Mouse (Mus musculus) heart, embryonic 14.5 days (tissue): ENCODE results near the gene 4930562C15Rik. TPM values are rescaled to one million over a fixed set of nuclear protein-coding genes. Genes with fewer than 3 reads are reported as not detected.
A peak's percentile ranks its signal among the peaks of the same experiment; 100 is the strongest.

ENCODE experiments used
- ATAC-seq: fragments of 200-750 bp; cut with Nextera tagmentation; 2 replicates; pipeline ENCODE4 v1.8.0; 2017; ENCODE audit warnings: low read depth, moderate TSS enrichment; ENCODE audit not compliant: insufficient number of reproducible peaks, insufficient read depth, low FRiP score
- H3K27ac ChIP-seq, 2 experiments: fragments of 200-500 bp in 1 of 2; fragments of 300-500 bp in 1 of 2; sonication (generic) in 1 of 2; replicated peaks in 1 of 2; 2 replicates each; pipeline ENCODE4 v1.5.1; 2012 to 2014; ENCODE audit warnings: low read depth in 2 of 2, low read length in 2 of 2, control low read depth in 1 of 2, mild to moderate bottlenecking in 1 of 2, mixed read lengths in 1 of 2; ENCODE audit not compliant: control insufficient read depth in 1 of 2, insufficient read depth in 1 of 2
- H3K27me3 ChIP-seq: fragments of 300-500 bp; sonication (generic); 2 replicates; pipeline ENCODE4 v1.6.1; 2014; ENCODE audit warnings: mild to moderate bottlenecking, low read length, control low read depth; ENCODE audit not compliant: control insufficient read depth, insufficient read depth
- H3K36me3 ChIP-seq: fragments of 300-500 bp; sonication (generic); 2 replicates; pipeline ENCODE4 v1.6.1; 2014; ENCODE audit warnings: mild to moderate bottlenecking, control low read depth, low read length, mixed read lengths; ENCODE audit not compliant: control insufficient read depth, insufficient read depth
- H3K4me1 ChIP-seq, 2 experiments: fragments of 200-500 bp in 1 of 2; fragments of 300-500 bp in 1 of 2; sonication (generic) in 1 of 2; 2 replicates each; pipeline ENCODE4 v1.6.1; 2012 to 2014; ENCODE audit warnings: low read length in 2 of 2, control low read depth in 1 of 2, mixed read lengths in 1 of 2; ENCODE audit not compliant: control insufficient read depth in 2 of 2, insufficient read depth in 2 of 2
- H3K4me2 ChIP-seq: fragments of 300-500 bp; sonication (generic); 2 replicates; pipeline ENCODE4 v1.6.1; 2014; ENCODE audit warnings: mild to moderate bottlenecking, low read length
- H3K4me3 ChIP-seq, 2 experiments: fragments of 200-500 bp in 1 of 2; fragments of 300-500 bp in 1 of 2; sonication (generic) in 1 of 2; 2 replicates each; pipeline ENCODE4 v1.5.1; 2012 to 2014; ENCODE audit warnings: low read length in 2 of 2, mild to moderate bottlenecking in 2 of 2, control low read depth in 1 of 2, low read depth in 1 of 2, moderate library complexity in 1 of 2; ENCODE audit not compliant: control insufficient read depth in 1 of 2, insufficient read depth in 1 of 2
- H3K9ac ChIP-seq: fragments of 300-500 bp; sonication (generic); 2 replicates; pipeline ENCODE4 v1.6.1; 2014; ENCODE audit warnings: mild to moderate bottlenecking, low read length
- H3K9me3 ChIP-seq: fragments of 300-500 bp; sonication (generic); 2 replicates; pipeline ENCODE4 v1.6.1; 2016; ENCODE audit warnings: low read length, control low read depth; ENCODE audit not compliant: control insufficient read depth
- WGBS: fragments of 180-500 bp; shearing (Covaris S2); extraction: QIAGEN DNeasy Blood & Tissue Kit; methylation state at CpG from one replicate; pipeline ENCODE4 v1.1.7; 2014; 5-methylcytosine and 5-hydroxymethylcytosine counted together
- polyA plus RNA-seq: library from polyadenylated mRNA; unstranded; fragments of >200 nt; fragmentation: Nextera tagmentation; extraction: Ambion mirVana; gene quantifications from 2 replicates; pipeline ENCODE4 v1.2.1, GENCODE M21; 2014

The 4930562C15Rik gene
- polyA plus RNA-seq, 1 experiment from 2014 or later: 0.28 TPM

GRCm38 (mm10) chr16:4894201-4894908 is 59.1 kb downstream of the 4930562C15Rik start:
- no peaks in the 10 kb centered on the region for H3K9me3 ChIP-seq
- WGBS: 60% methylated on average over 7 of the region's 7 CpGs
- H3K4me1 ChIP-seq: peaks cover 28 to 45% of the 10 kb centered on the region in 2 experiments
- H3K4me3 ChIP-seq: no peak overlapping the region
- H3K27me3 ChIP-seq: no peaks in the 10 kb centered on the region
- H3K9ac ChIP-seq: no peak overlapping the region
- ATAC-seq: no peak
- H3K27ac ChIP-seq: peak overlapping the region; percentile 12 to 35; a peak in 2 of 4 replicates
- H3K4me2 ChIP-seq: no peak overlapping the region
- 0 out of 2 replicates have a peak, but pooled peaks cover 2% of the 10 kb centered on the region for H3K36me3 ChIP-seq

- no peak overlapping the region for H3K4me3 ChIP-seq
- H3K4me1 ChIP-seq: peaks cover 19 to 27% of the 10 kb centered on the region in 2 experiments
- peak overlapping the region; percentile 29; the same call in 1 of the 2 replicates for H3K4me2 ChIP-seq
- peak overlapping the region; percentile 61 to 71 for H3K27ac ChIP-seq
- 0 out of 2 replicates have a peak, but pooled peaks cover 2% of the 10 kb centered on the region for H3K36me3 ChIP-seq
- ATAC-seq: peak; percentile 51
- peak overlapping the region; percentile 16; the same call in 1 of the 2 replicates for H3K9ac ChIP-seq
- H3K9me3 ChIP-seq: no peaks in the 10 kb centered on the region
- no peaks in the 10 kb centered on the region for H3K27me3 ChIP-seq
- 17% methylated on average over 5 of the region's 5 CpGs for WGBS
Observed at GRCm38 (mm10) chr16:4896249-4897027, 61.2 kb downstream of the 4930562C15Rik start.

DNA sequence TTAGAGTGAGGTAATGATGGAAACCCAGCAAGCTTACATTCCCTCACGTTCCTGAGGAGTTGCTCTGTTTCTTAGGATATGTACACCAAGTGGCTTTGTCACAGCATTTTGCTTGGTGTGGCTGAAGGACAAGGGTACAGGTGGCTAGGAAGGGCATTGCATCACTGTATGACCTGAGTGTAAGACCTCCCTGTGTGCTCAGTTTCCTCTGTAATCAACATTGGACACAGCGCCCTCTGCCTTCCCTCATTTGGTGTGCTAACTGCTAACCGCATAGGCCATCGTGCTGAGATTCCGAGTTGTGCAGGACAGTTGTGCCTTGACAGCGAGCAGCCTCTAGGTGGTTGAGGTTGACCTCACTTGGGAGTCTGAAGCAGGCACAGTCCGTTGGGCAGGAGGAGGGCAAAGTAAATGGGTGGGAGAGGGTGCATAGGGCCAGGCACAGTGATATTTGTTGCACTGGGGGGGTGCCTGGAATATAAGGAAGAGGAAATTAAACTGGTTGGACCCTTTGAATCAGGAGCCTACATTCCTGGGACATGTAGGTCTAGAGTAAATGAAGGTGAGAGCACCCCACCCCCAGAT is 62.0 kb downstream of the 4930562C15Rik start:
- WGBS: 56% methylated on average over 7 of the region's 7 CpGs
- H3K9ac ChIP-seq: no peak overlapping the region
- H3K4me2 ChIP-seq: no peak overlapping the region
- H3K4me1 ChIP-seq: peaks cover 19 to 23% of the 10 kb centered on the region in 2 experiments
- H3K9me3 ChIP-seq: no peaks in the 10 kb centered on the region
- peak; percentile 18; the same call in 1 of the 2 replicates for ATAC-seq
- no peaks in the 10 kb centered on the region for H3K27me3 ChIP-seq
- no peak overlapping the region for H3K4me3 ChIP-seq
- H3K27ac ChIP-seq: peak overlapping the region; percentile 61 to 71
- peaks cover 2% of the 10 kb centered on the region; the same call in 1 of the 2 replicates for H3K36me3 ChIP-seq

GRCm38 (mm10) chr16:4898881-4899280 is 63.7 kb downstream of the 4930562C15Rik start:
- Histone ChIP-seq H3K36me3 (no peaks in the 10 kb centered on the region; the same call in 1 of the 2 replicates), H3K9ac (no peak overlapping the region), H3K4me1 (peaks cover 21 to 31% of the 10 kb centered on the region in 2 experiments), H3K27ac (no peak overlapping the region), H3K4me2 (no peak overlapping the region), H3K4me3 (no peak overlapping the region), H3K27me3 (no peaks in the 10 kb centered on the region), H3K9me3 (no peaks in the 10 kb centered on the region)
- ATAC-seq: no peak
- 91% methylated on average over 6 of the region's 6 CpGs for WGBS

DNA sequence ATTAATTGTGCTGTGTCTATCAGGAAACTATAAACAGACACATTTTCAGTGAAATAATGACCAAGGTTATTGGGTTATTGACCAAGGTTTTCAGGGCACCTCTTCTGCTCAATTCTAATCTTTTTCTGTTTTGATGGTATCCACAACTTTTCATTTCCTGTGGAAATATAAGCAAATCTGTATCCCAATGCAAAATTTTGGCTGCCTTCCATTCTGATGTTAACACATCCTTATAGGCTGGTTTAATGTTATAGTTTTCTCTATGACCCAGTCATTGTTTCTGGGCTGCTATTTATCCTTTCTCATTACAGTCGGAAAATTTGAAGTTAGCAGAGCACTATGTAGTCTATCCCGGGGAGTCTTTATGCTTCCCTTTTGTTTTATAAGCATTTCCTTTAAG is 64.5 kb downstream of the 4930562C15Rik start:
- H3K4me1 ChIP-seq: peaks cover 19 to 33% of the 10 kb centered on the region in 2 experiments
- ATAC-seq: no peak
- no peak overlapping the region for H3K9ac ChIP-seq
- no peaks in the 10 kb centered on the region; the same call in 1 of the 2 replicates for H3K36me3 ChIP-seq
- no peaks in the 10 kb centered on the region for H3K27me3 ChIP-seq
- H3K4me2 ChIP-seq: no peak overlapping the region
- no peak overlapping the region for H3K4me3 ChIP-seq
- H3K27ac ChIP-seq: peak overlapping the region in 1 of 2 experiments; percentile 25; a peak in 1 of 4 replicates
- H3K9me3 ChIP-seq: no peaks in the 10 kb centered on the region
- WGBS: 48% methylated on average over 2 of the region's 2 CpGs

DNA sequence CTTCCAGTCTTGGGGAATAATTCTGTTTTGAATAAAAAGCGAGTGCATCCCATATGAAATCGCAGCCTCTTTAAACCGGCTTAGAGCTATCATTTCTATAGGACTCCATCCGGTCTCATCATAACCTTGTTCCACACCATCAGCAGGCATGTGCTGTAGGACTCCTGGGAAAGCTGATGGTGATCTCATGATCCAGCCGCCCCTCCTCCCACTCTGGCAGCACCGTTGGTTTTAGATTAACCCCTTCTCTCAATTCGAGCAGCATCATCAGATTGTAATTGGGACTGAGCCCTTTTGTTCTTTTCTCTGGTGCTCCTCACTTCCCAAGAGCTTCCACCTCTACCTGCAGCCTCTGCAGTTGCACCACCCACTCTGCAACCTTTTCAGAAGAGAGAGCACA is 66.0 kb downstream of the 4930562C15Rik start:
- H3K36me3 ChIP-seq: no peaks in the 10 kb centered on the region; the same call in 1 of the 2 replicates
- WGBS: 60% methylated on average over 7 of the region's 7 CpGs
- H3K27ac ChIP-seq: no peak overlapping the region
- peaks cover 15 to 35% of the 10 kb centered on the region in 2 experiments for H3K4me1 ChIP-seq
- H3K4me2 ChIP-seq: no peak overlapping the region
- H3K27me3 ChIP-seq: no peaks in the 10 kb centered on the region
- H3K9ac ChIP-seq: no peak overlapping the region
- no peak for ATAC-seq
- H3K4me3 ChIP-seq: no peak overlapping the region
- H3K9me3 ChIP-seq: no peaks in the 10 kb centered on the region

DNA sequence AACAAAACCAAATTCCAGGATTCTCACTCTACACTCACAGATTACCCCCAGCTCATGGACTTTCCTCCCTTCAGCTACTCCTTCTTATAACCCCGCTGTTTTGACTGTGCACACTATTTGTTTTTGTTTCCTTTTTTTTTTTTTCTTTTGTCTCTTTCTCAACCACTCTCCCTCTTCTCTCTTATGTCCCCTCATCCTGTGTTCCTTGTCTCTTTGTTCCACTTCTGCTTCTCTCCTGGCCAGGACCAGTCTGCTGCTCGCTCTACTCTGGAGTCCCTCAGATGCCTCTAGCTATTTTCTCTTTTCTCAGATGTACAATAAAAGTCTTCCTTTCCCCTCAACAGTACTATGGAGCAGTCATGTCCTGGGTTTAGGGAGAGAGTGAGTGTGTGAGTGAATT is 67.2 kb downstream of the 4930562C15Rik start:
- 84% methylated on average over 2 of the region's 2 CpGs for whole genome bisulfite sequencing
- no peaks in the 10 kb centered on the region for H3K9me3 ChIP-seq
- no peak overlapping the region for H3K4me2 ChIP-seq
- no peak overlapping the region for H3K9ac ChIP-seq
- H3K4me3 ChIP-seq: no peak overlapping the region
- no peaks in the 10 kb centered on the region for H3K27me3 ChIP-seq
- H3K27ac ChIP-seq: no peak overlapping the region; a peak in 1 of 4 replicates
- peaks cover 3 to 23% of the 10 kb centered on the region in 2 experiments for H3K4me1 ChIP-seq
- H3K36me3 ChIP-seq: peaks cover 4% of the 10 kb centered on the region
- no peak for ATAC-seq
